Mouse (Mus musculus): Measurements from ENCODE around the gene Mmrn1. TPM values are rescaled to one million over a fixed set of nuclear protein-coding genes. Genes with fewer than 3 reads are reported as not detected.
A peak's percentile ranks its signal among the peaks of the same experiment; 100 is the strongest.

The Mmrn1 gene
- polyA plus RNA-seq, 1 experiment: 2.5 TPM

- Histone ChIP-seq H3K27me3 (ENCODE audit: control insufficient read depth, insufficient read depth, low read length) (no peaks in the 10 kb centered on the region), H3K27ac (ENCODE audit: insufficient read depth, low read depth, low read length) (no peak overlapping the region), H3K36me3 (ENCODE audit: control insufficient read depth, insufficient read depth, low read length) (no peaks in the 10 kb centered on the region), H3K4me1 (ENCODE audit: control insufficient read depth, insufficient read depth, insufficient read length, low read length) (peaks cover 8% of the 10 kb centered on the region; the same call in 1 of the 2 replicates), H3K4me3 (ENCODE audit: low read depth, low read length) (no peak overlapping the region)
- TF ChIP-seq CTCF (IDR thresholded peaks at IDR 0.05; ENCODE audit: extremely low read depth, insufficient read length, insufficient replicate concordance, low read depth, low read length) (no peak), POLR2A (IDR thresholded peaks at IDR 0.05; ENCODE audit: low read depth, low read length) (no peak)
- 32% methylated on average over 3 of the region's 3 CpGs for WGBS
Measured at GRCm38 (mm10) chr6:60987804-60988203, 63.0 kb downstream of the Mmrn1 start.

- no peak for TF ChIP-seq POLR2A (IDR thresholded peaks at IDR 0.05; ENCODE audit: low read depth, low read length)
- TF ChIP-seq CTCF (IDR thresholded peaks at IDR 0.05; ENCODE audit: extremely low read depth, insufficient read length, insufficient replicate concordance, low read depth, low read length): no peak
- Histone ChIP-seq H3K27me3 (ENCODE audit: control insufficient read depth, insufficient read depth, low read length) (no peaks in the 10 kb centered on the region), H3K27ac (ENCODE audit: insufficient read depth, low read depth, low read length) (no peak overlapping the region), H3K4me3 (ENCODE audit: low read depth, low read length) (no peak overlapping the region), H3K36me3 (ENCODE audit: control insufficient read depth, insufficient read depth, low read length) (no peaks in the 10 kb centered on the region), H3K4me1 (ENCODE audit: control insufficient read depth, insufficient read depth, insufficient read length, low read length) (no peaks in the 10 kb centered on the region)
- WGBS: 94% methylated on average over 1 of the region's 1 CpGs
Measured at GRCm38 (mm10) chr6:60992366-60992765, 67.6 kb downstream of the Mmrn1 start.

- TF ChIP-seq CTCF (IDR thresholded peaks at IDR 0.05; ENCODE audit: extremely low read depth, insufficient read length, insufficient replicate concordance, low read depth, low read length) (no peak), POLR2A (IDR thresholded peaks at IDR 0.05; ENCODE audit: low read depth, low read length) (no peak)
- WGBS: 61% methylated on average over 4 of the region's 4 CpGs
- Histone ChIP-seq H3K36me3 (ENCODE audit: control insufficient read depth, insufficient read depth, low read length) (no peaks in the 10 kb centered on the region), H3K4me3 (ENCODE audit: low read depth, low read length) (no peak overlapping the region), H3K27ac (ENCODE audit: insufficient read depth, low read depth, low read length) (no peak overlapping the region), H3K27me3 (ENCODE audit: control insufficient read depth, insufficient read depth, low read length) (no peaks in the 10 kb centered on the region), H3K4me1 (ENCODE audit: control insufficient read depth, insufficient read depth, insufficient read length, low read length) (no peaks in the 10 kb centered on the region)
Measured at GRCm38 (mm10) chr6:60993386-60994108, 68.8 kb downstream of the Mmrn1 start.

GRCm38 (mm10) chr6:60994114-60994513 is 69.3 kb downstream of the Mmrn1 start:
- no peaks in the 10 kb centered on the region for H3K27me3 ChIP-seq (ENCODE audit: control insufficient read depth, insufficient read depth, low read length)
- H3K4me1 ChIP-seq (ENCODE audit: control insufficient read depth, insufficient read depth, insufficient read length, low read length): no peaks in the 10 kb centered on the region
- 19% methylated on average over 6 of the region's 6 CpGs for WGBS
- TF ChIP-seq CTCF (IDR thresholded peaks at IDR 0.05; ENCODE audit: extremely low read depth, insufficient read length, insufficient replicate concordance, low read depth, low read length) (no peak), POLR2A (IDR thresholded peaks at IDR 0.05; ENCODE audit: low read depth, low read length) (no peak)
- peak overlapping the region; percentile 53 for H3K27ac ChIP-seq (ENCODE audit: insufficient read depth, low read depth, low read length)
- no peaks in the 10 kb centered on the region for H3K36me3 ChIP-seq (ENCODE audit: control insufficient read depth, insufficient read depth, low read length)
- H3K4me3 ChIP-seq (ENCODE audit: low read depth, low read length): peak overlapping the region; percentile 50

DNA sequence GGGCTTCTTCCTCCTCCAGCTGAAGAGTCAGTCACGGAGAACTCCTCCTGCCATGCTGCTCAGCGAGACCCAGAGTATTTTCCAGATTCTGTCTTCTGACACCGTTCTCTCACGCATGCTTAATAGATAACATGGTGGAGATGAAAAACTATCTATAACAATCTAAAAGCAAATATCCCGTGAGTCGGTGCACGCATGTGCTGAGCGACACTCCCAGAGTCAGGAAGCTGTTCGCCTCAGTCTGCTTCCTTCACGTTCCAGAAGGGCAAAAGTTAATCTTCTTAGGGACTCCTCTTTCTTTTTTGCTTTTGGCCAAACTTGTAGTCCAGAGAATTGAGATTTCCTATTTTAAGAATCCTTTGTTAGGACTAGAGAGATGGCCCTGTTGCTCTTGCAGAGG is 69.7 kb downstream of the Mmrn1 start:
- no peak for TF ChIP-seq POLR2A (IDR thresholded peaks at IDR 0.05; ENCODE audit: low read depth, low read length)
- no peak for TF ChIP-seq CTCF (IDR thresholded peaks at IDR 0.05; ENCODE audit: extremely low read depth, insufficient read length, insufficient replicate concordance, low read depth, low read length)
- peak overlapping the region; percentile 50 for H3K4me3 ChIP-seq (ENCODE audit: low read depth, low read length)
- WGBS: 25% methylated on average over 10 of the region's 10 CpGs
- no peaks in the 10 kb centered on the region for H3K36me3 ChIP-seq (ENCODE audit: control insufficient read depth, insufficient read depth, low read length)
- H3K27me3 ChIP-seq (ENCODE audit: control insufficient read depth, insufficient read depth, low read length): no peaks in the 10 kb centered on the region
- no peaks in the 10 kb centered on the region for H3K4me1 ChIP-seq (ENCODE audit: control insufficient read depth, insufficient read depth, insufficient read length, low read length)
- H3K27ac ChIP-seq (ENCODE audit: insufficient read depth, low read depth, low read length): peak overlapping the region; percentile 53

- H3K27ac ChIP-seq (ENCODE audit: insufficient read depth, low read depth, low read length): no peak overlapping the region
- H3K36me3 ChIP-seq (ENCODE audit: control insufficient read depth, insufficient read depth, low read length): no peaks in the 10 kb centered on the region
- H3K4me1 ChIP-seq (ENCODE audit: control insufficient read depth, insufficient read depth, insufficient read length, low read length): no peaks in the 10 kb centered on the region
- 82% methylated on average over 6 of the region's 6 CpGs for WGBS
- no peak overlapping the region for H3K4me3 ChIP-seq (ENCODE audit: low read depth, low read length)
- H3K27me3 ChIP-seq (ENCODE audit: control insufficient read depth, insufficient read depth, low read length): no peaks in the 10 kb centered on the region
- TF ChIP-seq POLR2A (IDR thresholded peaks at IDR 0.05; ENCODE audit: low read depth, low read length) (no peak), CTCF (IDR thresholded peaks at IDR 0.05; ENCODE audit: extremely low read depth, insufficient read length, insufficient replicate concordance, low read depth, low read length) (no peak)
Measured at GRCm38 (mm10) chr6:60995596-60995995, 70.8 kb downstream of the Mmrn1 start.

GRCm38 (mm10) chr6:60996328-60996727 is 71.6 kb downstream of the Mmrn1 start:
- WGBS: 93% methylated on average over 1 of the region's 1 CpGs

More at GRCm38 (mm10) chr6:60996328-60996727, 71.6 kb downstream of the Mmrn1 start:
- Histone ChIP-seq H3K4me1 (ENCODE audit: control insufficient read depth, insufficient read depth, insufficient read length, low read length) (no peaks in the 10 kb centered on the region), H3K27ac (ENCODE audit: insufficient read depth, low read depth, low read length) (no peak overlapping the region), H3K4me3 (ENCODE audit: low read depth, low read length) (no peak overlapping the region), H3K36me3 (ENCODE audit: control insufficient read depth, insufficient read depth, low read length) (no peaks in the 10 kb centered on the region), H3K27me3 (ENCODE audit: control insufficient read depth, insufficient read depth, low read length) (no peaks in the 10 kb centered on the region)
- no peak for TF ChIP-seq POLR2A (IDR thresholded peaks at IDR 0.05; ENCODE audit: low read depth, low read length)
- no peak for TF ChIP-seq CTCF (IDR thresholded peaks at IDR 0.05; ENCODE audit: extremely low read depth, insufficient read length, insufficient replicate concordance, low read depth, low read length)
